Mouse (Mus musculus): ENCODE data around the gene Traf1. TPM values are rescaled to one million over a fixed set of nuclear protein-coding genes. Genes with fewer than 3 reads are reported as not detected.

Traf1 gene
- polyA plus RNA-seq, 1 experiment from 2014 or later, result 1.6 TPM

Other genes with a start within 250 kb of the Traf1 start
- gene Gapvd1, start 206.5 kb downstream of the Traf1 start, polyA plus RNA-seq (2015; fragmentation: Nextera tagmentation; extraction: Ambion mirVana), result 122 and 134 TPM in 2 replicates
- gene Hspa5, start 189.8 kb downstream of the Traf1 start, polyA plus RNA-seq (2015; fragmentation: Nextera tagmentation; extraction: Ambion mirVana), result 384 and 395 TPM in 2 replicates
- 25.5 and 30.8 TPM in 2 replicates for gene Rabepk, start 161.9 kb downstream of the Traf1 start, polyA plus RNA-seq (2015; fragmentation: Nextera tagmentation; extraction: Ambion mirVana)
- 111 and 113 TPM in 2 replicates for gene Fbxw2, start 135.5 kb downstream of the Traf1 start, polyA plus RNA-seq (2015; fragmentation: Nextera tagmentation; extraction: Ambion mirVana)
- gene Gm34653, start 128.8 kb downstream of the Traf1 start, polyA plus RNA-seq (2015; fragmentation: Nextera tagmentation; extraction: Ambion mirVana), result not detected in 2 replicates
- gene Cutal, start 87.4 kb downstream of the Traf1 start, polyA plus RNA-seq (2015; fragmentation: Nextera tagmentation; extraction: Ambion mirVana), result 0.15 and 0.24 TPM in 2 replicates
- gene Psmd5, start 86.8 kb downstream of the Traf1 start, polyA plus RNA-seq (2015; fragmentation: Nextera tagmentation; extraction: Ambion mirVana), result 101 and 108 TPM in 2 replicates
- gene Phf19, start 47.7 kb downstream of the Traf1 start, polyA plus RNA-seq (2015; fragmentation: Nextera tagmentation; extraction: Ambion mirVana), result 5.2 and 6.5 TPM in 2 replicates
- 0.46 and 0.73 TPM in 2 replicates for gene Hc, start 99.7 kb upstream of the Traf1 start, polyA plus RNA-seq (2015; fragmentation: Nextera tagmentation; extraction: Ambion mirVana)
- gene AI182371, start 139.8 kb upstream of the Traf1 start, polyA plus RNA-seq (2015; fragmentation: Nextera tagmentation; extraction: Ambion mirVana), result 0.32 and 0.39 TPM in 2 replicates
- 15.5 and 17.9 TPM in 2 replicates for gene Cntrl, start 147.7 kb upstream of the Traf1 start, polyA plus RNA-seq (2015; fragmentation: Nextera tagmentation; extraction: Ambion mirVana)
- gene Rab14, start 239.3 kb upstream of the Traf1 start, polyA plus RNA-seq (2015; fragmentation: Nextera tagmentation; extraction: Ambion mirVana), result 445 and 460 TPM in 2 replicates

All from forebrain, embryonic 15.5 days (tissue).